Mouse (Mus musculus): ENCODE results near the gene Aass. TPM values are rescaled to one million over a fixed set of nuclear protein-coding genes. Genes with fewer than 3 reads are reported as not detected.
"Not testable (repeated sequence)": the region's sequence is repeated elsewhere in the genome, so short reads cannot be mapped to it uniquely, and the experiment has no call there.

Aass gene
- total RNA-seq (2017): not detected in 3 replicates

DNA sequence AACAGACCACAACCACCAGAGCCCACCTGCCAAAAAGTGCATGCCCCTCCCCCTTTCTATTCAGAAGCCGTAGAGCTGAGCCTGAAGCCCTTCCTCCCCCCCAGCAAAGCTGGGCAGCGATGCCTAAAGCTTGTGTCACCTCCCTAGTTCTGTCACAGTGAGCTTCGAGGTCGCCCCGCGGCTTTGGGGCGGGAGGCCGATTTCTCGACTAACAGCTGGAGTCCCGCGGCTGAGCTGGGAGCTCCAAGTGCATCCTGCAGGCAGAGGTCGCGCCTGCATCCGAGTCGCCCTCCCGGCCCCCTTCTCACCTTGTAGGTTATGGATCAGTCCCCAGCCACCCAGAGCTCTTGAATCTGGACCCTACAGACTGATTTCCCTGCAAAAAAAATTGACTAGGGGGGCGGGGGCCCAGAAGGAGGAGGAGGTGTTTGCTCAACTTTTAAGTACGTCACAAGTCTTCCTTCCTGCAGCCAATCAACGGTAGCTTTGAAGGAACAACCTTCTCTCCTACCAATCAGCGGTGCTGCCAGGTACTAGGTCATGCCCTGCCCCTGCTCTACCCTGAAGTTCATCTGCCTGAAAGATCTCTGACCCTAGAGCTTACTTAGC, at the start of gene Aass:
Gene Aass (minus strand): TSS at position 414 of the 609 bp plus-strand sequence.
- no peak for ATAC-seq (replicated peaks; ENCODE audit: insufficient number of reproducible peaks, low FRiP score, low TSS enrichment, poor library complexity, severe bottlenecking)

DNA sequence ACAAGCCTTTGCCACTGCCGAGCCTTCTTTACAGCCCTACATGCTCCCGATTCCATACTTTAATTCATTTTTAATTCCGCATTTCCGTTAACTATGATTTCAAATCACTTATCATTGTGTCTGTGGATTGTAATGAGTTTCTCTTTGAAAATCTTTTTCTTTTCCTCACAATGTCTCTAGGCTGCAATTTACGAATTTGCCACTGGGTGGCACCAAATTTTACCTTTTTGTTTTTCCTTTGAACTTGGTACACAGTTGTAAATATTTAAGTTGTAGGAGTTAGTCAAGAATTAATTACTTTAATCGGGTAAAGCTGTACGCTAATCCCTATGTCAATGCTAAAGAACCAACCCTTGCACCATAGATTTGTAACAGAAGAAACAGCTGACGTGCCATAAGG, 47.3 kb upstream of the Aass start:
- no peak for ATAC-seq (replicated peaks; ENCODE audit: insufficient number of reproducible peaks, low FRiP score, low TSS enrichment, poor library complexity, severe bottlenecking)

DNA sequence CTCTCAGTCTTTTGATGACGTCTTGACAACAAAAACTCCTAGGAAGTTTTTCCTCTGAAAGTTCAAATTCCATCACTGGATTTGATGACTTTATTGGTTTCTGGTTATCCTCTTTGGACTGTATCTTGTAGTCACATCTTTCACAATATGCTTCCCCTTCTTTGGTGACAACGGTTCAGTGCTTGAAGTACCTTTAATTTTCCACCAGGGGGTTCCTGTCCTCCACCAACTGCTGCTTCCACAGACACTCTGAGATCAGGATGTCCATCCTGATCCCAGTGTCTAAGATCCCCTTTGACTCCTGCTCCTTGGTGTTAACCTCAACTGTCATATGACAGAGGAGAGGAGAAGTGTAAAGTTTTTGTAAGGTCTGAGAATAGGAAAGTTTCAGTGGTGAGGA, 31.0 kb upstream of the Aass start:
- ATAC-seq (replicated peaks; ENCODE audit: insufficient number of reproducible peaks, low FRiP score, low TSS enrichment, poor library complexity, severe bottlenecking): not testable (repeated sequence)

DNA sequence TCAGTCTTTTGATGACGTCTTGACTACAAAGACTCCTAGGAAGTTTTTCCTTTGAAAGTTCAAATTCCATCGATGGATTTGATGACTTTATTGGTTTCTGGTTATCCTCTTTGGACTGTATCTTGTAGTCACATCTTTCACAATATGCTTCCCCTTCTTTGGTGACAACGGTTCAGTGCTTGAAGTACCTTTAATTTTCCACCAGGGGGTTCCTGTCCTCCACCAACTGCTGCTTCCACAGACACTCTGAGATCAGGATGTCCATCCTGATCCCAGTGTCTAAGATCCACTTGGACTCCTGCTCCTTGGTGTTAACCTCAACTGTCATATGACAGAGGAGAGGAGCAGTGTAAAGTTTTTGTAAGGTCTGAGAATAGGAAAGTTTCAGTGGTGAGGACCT, 23.6 kb upstream of the Aass start:
- ATAC-seq (replicated peaks; ENCODE audit: insufficient number of reproducible peaks, low FRiP score, low TSS enrichment, poor library complexity, severe bottlenecking): not testable (repeated sequence)

DNA sequence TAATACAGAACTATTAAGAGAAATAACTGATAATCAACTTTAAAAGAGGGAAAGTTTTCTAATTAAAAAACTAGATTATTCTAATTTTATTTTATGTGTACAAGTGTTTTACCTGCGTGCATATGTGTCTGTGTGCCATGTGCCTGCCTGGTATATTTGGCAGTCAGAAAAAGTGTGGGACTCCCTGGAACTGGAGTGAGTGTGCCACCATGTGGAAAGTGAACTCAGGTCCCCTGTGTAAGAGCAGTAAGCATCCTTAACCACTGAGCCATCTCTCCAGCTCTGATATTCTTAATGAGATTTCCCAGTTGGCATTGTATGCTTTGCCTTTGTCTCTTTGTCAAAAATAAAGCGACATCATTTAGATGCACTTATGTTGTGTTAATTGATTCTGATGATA, 20.3 kb upstream of the Aass start:
- ATAC-seq (replicated peaks; ENCODE audit: insufficient number of reproducible peaks, low FRiP score, low TSS enrichment, poor library complexity, severe bottlenecking): no peak

DNA sequence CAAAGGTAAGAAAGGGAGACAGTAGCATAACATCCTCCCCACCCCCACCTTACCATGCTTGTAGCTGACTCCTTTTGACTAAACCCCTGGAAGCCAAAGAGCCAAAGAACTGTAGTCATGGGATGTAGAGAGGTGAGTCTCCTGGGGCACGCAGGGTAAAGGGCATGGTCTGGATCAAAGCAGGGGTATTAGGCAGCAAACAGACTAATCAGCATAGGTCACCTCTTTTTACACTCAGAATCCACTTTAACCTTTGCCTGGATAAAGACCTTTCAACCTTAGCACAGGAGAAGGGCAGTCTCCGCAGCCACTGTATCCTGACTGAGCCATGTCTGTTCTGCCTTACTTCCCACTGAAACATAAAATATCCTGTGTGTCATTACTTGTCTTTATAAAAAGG, 14.4 kb upstream of the Aass start:
- ATAC-seq (replicated peaks; ENCODE audit: insufficient number of reproducible peaks, low FRiP score, low TSS enrichment, poor library complexity, severe bottlenecking): no peak

DNA sequence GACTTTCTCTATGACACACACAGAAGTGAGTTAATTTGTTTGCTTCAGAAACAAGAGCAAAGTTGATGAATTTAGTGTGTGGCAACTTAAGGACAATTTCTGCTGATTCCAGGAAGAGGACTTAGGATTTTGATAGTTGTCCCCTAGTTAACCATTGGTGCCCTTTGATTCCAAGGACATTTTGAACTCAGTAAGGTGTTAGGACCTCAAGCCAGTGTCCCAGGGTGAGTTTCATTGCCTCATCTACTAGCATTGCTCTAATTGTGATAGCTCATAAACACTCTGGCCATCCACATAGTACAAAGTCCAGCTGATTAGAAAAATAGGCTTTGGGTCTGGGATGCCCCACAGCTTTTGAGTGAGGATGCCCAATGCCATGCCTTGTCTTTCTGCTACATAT, 11.2 kb upstream of the Aass start:
- no peak for ATAC-seq (replicated peaks; ENCODE audit: insufficient number of reproducible peaks, low FRiP score, low TSS enrichment, poor library complexity, severe bottlenecking)

DNA sequence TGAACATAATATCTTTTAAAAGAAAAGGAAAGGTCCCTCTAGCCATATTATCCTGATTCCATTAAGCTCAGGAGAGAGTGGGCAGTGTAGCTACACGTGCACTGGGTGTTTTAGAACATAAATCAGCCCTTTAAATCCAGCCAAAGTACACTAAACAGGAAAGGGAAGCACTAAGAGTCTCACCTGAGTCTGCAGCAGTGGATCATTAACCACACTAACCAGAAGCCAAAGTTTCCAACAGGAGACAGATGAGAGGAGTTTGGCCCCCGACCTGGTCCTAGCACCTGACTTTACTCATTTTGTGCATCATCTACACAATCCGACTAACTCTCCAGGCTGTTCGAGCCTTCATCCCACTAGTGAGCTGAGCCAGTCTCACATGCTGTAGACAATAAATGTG, 1.8 kb downstream of the Aass start:
- no peak for ATAC-seq (replicated peaks; ENCODE audit: insufficient number of reproducible peaks, low FRiP score, low TSS enrichment, poor library complexity, severe bottlenecking)

DNA sequence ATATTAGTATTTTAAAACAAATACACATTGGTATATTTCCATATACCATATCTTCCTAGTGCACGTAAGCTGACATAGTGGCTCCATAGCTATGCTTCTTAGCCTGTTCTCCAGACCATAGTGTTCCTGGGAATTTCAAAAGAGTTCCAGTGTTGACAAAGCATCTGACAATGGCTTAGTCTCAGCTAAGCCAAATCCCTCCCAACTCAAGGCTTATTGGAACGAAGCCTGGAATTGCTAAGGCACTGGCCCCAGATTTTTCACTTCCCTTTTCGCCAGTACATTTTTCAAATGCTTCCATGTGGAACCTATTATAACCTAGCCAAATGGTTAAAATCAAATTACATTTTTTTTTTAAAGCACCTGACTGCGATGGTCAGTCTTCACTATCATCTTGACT, 3.6 kb downstream of the Aass start:
- ATAC-seq (replicated peaks; ENCODE audit: insufficient number of reproducible peaks, low FRiP score, low TSS enrichment, poor library complexity, severe bottlenecking): no peak

DNA sequence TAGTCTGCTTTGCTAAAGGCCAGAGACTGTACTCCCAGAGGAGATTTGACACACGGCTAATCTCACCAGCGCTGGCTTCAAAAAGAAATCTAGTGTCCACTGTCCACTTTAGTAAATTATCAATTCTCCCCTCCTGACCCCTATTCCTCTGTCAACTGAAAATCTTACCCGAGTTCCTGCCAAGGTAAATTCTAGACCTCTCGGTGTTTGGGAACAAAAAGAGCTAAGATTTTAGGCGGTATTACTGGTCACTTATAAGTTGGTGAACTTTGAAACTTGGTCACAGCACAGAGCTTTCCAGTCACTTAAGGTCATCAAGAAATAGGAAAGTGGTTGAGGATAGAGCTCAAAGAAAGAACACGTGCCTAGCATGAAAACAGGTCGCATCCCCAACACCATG, 6.1 kb downstream of the Aass start:
- ATAC-seq (replicated peaks; ENCODE audit: insufficient number of reproducible peaks, low FRiP score, low TSS enrichment, poor library complexity, severe bottlenecking): no peak

DNA sequence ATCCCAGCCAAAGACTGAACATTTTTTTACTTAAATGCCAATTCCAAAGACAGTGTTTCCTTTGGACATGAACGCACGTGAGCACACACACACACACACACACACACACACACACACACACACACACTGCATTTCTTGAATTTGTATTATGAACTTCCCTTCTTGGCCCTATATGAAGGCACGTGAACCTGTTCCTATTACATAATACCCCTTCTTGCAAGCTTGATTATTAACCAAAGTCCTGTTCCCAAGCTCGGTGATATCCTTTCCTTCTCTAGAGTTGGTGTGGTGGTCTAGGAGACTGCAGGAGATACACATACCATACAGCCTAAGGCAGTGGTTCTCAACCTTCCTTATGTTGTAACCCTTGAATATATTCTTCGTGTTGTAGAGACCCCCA, 7.0 kb downstream of the Aass start:
- ATAC-seq (replicated peaks; ENCODE audit: insufficient number of reproducible peaks, low FRiP score, low TSS enrichment, poor library complexity, severe bottlenecking): no peak

DNA sequence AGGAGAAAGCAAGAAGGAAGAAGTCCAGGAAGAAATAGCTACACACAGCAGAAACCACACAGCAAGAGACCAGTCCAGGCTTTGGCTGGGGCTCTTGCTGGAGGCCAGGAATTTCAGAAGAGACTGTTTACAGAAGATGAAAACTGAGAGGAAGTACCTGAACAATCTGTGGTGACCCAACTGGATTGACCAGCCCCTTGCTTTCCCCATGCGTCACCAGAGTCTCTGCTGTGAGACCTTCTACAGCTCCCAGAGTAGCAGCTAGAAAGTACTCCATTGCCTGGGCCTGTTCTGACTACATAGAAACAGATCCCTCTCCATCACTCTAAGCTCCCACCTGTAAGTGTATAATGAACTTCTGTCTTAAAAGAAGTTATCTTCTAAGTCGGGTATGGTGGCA, 8.0 kb downstream of the Aass start:
- no peak for ATAC-seq (replicated peaks; ENCODE audit: insufficient number of reproducible peaks, low FRiP score, low TSS enrichment, poor library complexity, severe bottlenecking)

DNA sequence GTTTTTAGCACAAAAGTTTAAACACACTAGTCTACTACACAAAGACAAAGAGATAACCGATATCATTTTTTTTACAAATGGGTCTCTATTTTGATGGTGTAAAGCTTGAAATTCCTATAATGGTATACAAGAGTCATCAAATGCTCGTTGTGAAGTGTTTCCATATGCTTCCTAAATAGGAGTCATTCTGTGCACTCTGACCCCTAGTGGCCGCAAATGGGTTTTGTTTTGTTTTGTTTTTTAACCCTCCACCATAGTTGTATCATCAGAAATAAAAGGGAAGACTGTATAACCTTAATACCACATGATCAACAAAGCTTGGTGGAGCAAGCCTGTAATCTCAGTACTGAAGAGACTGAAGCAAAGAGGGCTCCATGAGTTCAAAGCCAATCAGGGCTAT, 9.9 kb downstream of the Aass start:
- no peak for ATAC-seq (replicated peaks; ENCODE audit: insufficient number of reproducible peaks, low FRiP score, low TSS enrichment, poor library complexity, severe bottlenecking)

DNA sequence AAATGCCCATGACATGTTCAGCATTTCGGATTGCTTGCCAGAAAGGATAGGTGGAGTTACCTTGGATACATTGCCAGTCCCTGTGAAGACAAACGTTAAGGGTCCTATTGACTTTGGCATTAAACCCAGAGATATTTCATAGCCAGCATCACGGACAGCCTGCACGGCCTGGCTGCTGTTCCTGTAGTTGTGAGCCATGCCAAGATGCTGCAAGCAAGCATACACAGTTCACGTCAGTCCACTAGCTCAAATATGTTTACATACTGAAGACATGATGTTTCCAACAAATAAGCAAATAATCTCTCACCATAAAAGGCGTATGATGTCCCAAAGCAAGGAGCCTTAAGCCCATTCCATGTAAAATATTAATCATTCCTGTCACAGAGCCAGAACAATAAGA, 18.0 kb downstream of the Aass start:
- no peak for ATAC-seq (replicated peaks; ENCODE audit: insufficient number of reproducible peaks, low FRiP score, low TSS enrichment, poor library complexity, severe bottlenecking)

DNA sequence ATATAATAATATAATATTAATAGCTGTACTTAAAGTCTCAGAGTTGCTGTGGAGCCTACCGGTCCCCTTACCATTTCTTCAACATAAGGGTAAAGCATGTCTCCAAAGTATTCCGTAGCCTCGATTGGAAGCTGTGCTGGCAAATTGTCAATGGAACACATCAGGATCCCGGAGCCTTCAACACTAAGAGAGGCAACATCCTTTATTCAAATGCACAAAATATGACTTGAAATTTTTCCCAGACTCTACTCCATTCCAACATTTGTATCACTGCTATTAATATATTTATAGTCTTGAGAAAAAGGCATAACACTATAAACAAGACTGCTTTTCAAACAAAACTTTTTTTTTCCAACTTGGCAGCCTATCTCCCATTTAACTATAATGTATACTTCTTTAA, 25.7 kb downstream of the Aass start:
- no peak for ATAC-seq (replicated peaks; ENCODE audit: insufficient number of reproducible peaks, low FRiP score, low TSS enrichment, poor library complexity, severe bottlenecking)

DNA sequence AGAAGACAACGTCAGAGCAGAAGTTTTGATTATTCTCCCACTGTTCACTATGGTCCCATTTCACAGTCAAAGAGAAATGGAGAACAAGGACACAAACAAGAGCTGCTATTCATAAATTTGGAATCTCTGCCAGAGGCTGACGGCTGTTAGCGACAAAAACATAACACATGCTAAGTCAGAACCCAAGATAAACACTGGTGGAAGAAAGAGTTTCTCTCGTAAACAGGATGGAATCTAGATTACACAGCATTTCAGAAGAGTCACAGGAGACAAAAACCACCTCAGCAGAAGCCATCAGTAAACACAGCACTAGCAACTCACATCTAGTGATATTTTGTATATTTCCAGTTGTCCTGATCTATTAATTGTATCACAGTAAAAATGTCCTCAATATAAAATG, 26.4 kb downstream of the Aass start:
- no peak for ATAC-seq (replicated peaks; ENCODE audit: insufficient number of reproducible peaks, low FRiP score, low TSS enrichment, poor library complexity, severe bottlenecking)

DNA sequence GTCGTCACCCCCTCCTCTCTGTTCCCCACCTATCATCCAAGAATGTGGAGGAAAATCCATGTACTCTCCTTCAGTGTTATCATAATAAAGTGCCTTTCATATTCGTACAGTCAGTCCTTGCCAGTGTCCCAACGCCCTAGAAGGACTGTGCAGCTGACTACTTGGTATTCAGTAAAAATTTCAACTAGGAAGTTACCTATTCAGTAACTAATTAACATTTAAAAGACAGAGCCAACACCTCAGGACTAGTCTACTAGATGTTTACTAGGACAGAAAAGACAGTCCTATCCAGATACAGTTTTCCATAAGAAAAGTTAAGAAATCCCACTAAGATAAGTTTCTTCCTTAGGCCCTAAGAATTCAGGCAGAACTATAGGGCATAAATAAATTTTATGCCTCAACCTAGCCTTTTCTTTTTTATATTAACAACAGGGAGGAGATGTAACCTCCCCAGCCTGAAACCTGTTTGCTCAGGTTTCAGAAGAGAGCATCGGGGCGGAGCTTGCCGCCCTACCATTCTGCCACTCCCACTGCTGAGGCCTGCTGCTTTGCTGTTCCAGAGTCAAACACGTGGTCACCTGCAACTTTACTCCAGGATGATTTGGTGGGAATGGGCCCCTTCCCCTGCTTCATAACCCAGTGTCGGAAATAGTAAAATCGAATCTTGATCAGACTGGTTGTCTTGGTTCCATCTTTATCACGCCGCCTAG, 42.3 kb downstream of the Aass start:
- ATAC-seq (replicated peaks; ENCODE audit: insufficient number of reproducible peaks, low FRiP score, low TSS enrichment, poor library complexity, severe bottlenecking): not testable (repeated sequence)

DNA sequence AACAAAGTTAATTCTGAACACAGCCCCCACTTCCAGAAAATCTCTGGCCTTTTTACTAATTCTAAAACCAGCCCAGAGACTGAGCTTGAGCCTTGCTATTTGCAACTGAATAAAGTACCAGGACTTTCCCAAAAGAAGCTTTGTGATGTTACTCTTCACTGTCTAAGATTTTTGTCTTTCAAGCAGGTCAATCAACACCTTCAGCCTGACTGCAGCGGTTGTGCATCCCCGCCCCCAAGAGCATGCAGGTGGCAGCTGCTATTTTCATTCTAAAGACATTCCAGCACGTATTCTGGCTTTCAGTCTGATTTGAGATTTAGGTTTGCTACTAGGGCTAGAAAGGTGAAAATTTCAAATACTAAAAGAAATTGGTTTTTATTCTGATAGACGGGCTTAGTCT, 43.5 kb downstream of the Aass start:
- not testable (repeated sequence) for ATAC-seq (replicated peaks; ENCODE audit: insufficient number of reproducible peaks, low FRiP score, low TSS enrichment, poor library complexity, severe bottlenecking)

DNA sequence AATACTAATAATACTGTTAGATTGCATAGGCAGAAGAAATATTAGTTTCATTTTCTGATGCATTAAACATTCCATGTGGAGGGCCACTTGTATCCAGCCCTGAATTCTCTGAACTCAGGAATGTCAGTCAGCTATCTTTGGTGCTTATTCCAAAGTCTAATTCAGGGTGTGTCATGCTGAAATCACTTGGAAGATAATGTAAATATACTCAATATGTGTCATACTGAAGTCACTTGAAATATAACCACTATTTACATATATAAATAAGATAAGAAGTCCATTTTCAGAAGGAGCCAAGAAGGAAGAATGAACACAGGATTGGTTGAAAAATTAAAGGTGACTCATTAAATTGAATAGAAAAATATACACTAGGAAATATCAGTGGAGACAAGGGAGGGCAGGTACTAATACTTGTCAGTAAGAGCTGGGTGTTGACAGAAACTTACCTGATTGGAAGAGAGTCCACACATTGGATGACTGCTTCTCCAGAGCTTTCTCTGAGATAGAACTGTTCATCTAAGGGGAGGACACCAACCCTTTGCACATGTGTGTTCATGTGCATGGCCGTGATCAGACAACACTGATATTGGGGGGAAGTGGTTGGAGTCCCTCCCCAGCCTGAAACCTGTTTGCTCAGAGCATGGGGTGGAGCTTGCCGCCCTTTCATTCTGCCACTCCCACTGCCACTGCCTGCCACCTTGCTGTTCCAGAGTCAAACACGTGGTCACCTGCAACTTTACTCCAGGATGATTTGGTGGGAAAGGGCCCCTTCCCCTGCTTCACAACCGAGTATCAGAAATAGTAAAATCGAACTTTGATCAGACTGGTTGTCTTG, 48.0 kb downstream of the Aass start:
- ATAC-seq (replicated peaks; ENCODE audit: insufficient number of reproducible peaks, low FRiP score, low TSS enrichment, poor library complexity, severe bottlenecking): no peak
